Mouse (Mus musculus): ENCODE measurements at regions not wholly inside any gene's neighbourhood (a gene's known extent, or its start where the extent isn't known, plus 50 kb on each side); places are given as distances from the start of the nearest gene placed in this dataset.

DNA sequence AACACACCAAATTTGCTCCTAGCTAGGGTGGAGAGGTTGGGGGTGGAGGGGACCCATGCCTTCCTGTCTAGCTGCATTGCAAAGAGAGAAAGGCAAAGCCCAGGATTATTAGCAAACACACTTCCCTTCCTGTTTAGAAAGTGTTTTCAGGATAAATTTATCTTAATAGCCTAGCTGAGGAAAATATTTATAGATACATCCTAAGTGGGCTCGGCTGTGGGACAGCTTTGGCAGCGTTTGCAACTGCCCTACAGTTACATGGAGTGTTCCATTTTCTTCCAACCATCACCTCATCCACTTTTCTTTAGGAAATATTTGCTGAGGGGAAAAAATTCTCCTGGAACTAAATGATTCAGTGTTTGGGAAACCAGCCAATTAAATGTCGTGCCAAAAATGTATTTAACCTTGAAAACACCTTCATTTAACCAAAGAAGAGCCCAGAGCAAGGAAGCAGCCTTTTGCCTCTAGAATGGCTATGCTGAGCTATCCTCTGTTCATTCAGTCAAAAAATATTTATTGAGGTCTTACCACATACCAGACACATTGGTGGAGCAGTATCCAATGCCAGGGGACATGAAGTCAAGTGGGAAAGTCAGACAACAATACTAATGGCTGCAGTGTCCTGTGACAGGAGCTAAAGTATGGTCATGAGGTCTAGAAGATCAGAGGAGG is 291.6 kb downstream of the Abcc12 start:
- TF ChIP-seq CTCF (IDR thresholded peaks at IDR 0.05; ENCODE audit: extremely low read depth, insufficient read length, insufficient replicate concordance, low read depth, low read length) (no peak), POLR2A (IDR thresholded peaks at IDR 0.05; ENCODE audit: low read depth, low read length) (no peak)

Measured in small intestine, adult 2 months (tissue).